8 mouse cellular contexts compared by ENCODE assay signal in the genomic region with DNA sequence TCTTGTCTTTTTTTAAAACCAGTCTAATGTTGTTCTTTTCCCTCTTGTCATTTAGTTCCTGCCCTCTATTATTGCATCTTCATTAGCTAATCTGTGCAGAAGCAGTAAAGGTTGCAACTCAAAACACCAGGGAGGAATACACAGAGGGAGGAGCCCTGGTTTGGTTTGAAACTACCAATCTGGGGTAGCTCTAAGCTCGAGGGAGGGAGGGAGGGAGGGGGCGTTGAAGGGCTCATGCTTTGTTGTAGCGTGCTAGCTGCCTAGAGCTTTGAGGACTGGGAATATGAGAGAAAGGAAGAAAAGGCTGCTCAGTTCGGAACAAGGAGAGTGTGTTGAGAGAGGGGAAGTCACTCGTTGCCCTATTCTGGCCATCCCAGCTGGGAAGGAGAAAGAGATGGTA.
A peak's percentile ranks its signal among the peaks of the same experiment; 100 is the strongest.
DNase-seq lines count a peak whose midpoint lies in the region; ATAC-seq and TF ChIP-seq lines count a peak whose summit lies in the region.
"Had no signal": no experiment of that assay in that cellular context is flagged by ENCODE, and none has a peak within 500 bp of the region (broad histone marks: within the 10 kb centered on the region; RNA-seq: fewer than 3 reads in every experiment).

No protein-coding gene starts in this region.

- ATAC-seq in intestine, embryonic 16.5 days = 0 out of 2 replicates have a peak, but pooled peaks have one; percentile 2
- ATAC-seq in intestine, embryonic 15.5 days = no peak
- peak; percentile 25; the same call in 1 of the 2 replicates for ATAC-seq in embryonic facial prominence, embryonic 11.5 days (replicated peaks; ENCODE audit: insufficient number of reproducible peaks, low FRiP score, low TSS enrichment, low read depth)
- ATAC-seq in forebrain, postnatal 0 days = peak; percentile 55; the same call in 1 of the 2 replicates
- 0 out of 2 replicates have a peak, but pooled peaks have one; percentile 20 for ATAC-seq in midbrain, embryonic 14.5 days (ENCODE audit: low FRiP score, low TSS enrichment)

- H3K4me3 ChIP-seq in intestine, embryonic 16.5 days (ENCODE audit: low read length) = no peak overlapping the region
- no peak overlapping the region for H3K4me3 ChIP-seq in intestine, embryonic 15.5 days (replicated peaks)
- H3K4me3 ChIP-seq in embryonic facial prominence, embryonic 11.5 days (ENCODE audit: low read depth, low read length) = no peak overlapping the region
- H3K4me3 ChIP-seq in forebrain, postnatal 0 days (ENCODE audit: low read depth, low read length) = no peak overlapping the region
- no peak overlapping the region for H3K4me3 ChIP-seq in midbrain, embryonic 14.5 days (replicated peaks; ENCODE audit: low read depth, low read length)

- peaks cover 13% of the 10 kb centered on the region for H3K4me1 ChIP-seq in intestine, embryonic 16.5 days (ENCODE audit: control insufficient read depth, insufficient read depth, low read length)
- H3K4me1 ChIP-seq in intestine, embryonic 15.5 days (replicated peaks) = 0 out of 2 replicates have a peak, but pooled peaks cover 7% of the 10 kb centered on the region
- H3K4me1 ChIP-seq in embryonic facial prominence, embryonic 11.5 days (ENCODE audit: control insufficient read depth, insufficient read depth, low read length) = no peaks in the 10 kb centered on the region
- no peaks in the 10 kb centered on the region for H3K4me1 ChIP-seq in forebrain, postnatal 0 days (ENCODE audit: insufficient read depth)
- peaks cover 3% of the 10 kb centered on the region; the same call in 1 of the 2 replicates for H3K4me1 ChIP-seq in midbrain, embryonic 14.5 days (ENCODE audit: control insufficient read depth, insufficient read depth, low read length)

- 58% methylated on average over 5 of the region's 5 CpGs for WGBS in intestine, embryonic 16.5 days
- 52% methylated on average over 5 of the region's 5 CpGs for WGBS in intestine, embryonic 15.5 days
- 32% methylated on average over 5 of the region's 5 CpGs for WGBS in embryonic facial prominence, embryonic 11.5 days
- WGBS in forebrain, postnatal 0 days = 29% methylated on average over 5 of the region's 5 CpGs
- 27% methylated on average over 5 of the region's 5 CpGs for WGBS in midbrain, embryonic 14.5 days

- peak; percentile 31 for DNase-seq in embryonic facial prominence, embryonic 11.5 days (ENCODE audit: low spot score)
- no peak for DNase-seq in forebrain, postnatal 0 days
- DNase-seq in midbrain, embryonic 14.5 days = peak; percentile 13
- no peak for DNase-seq in thymus, postnatal 0 days (ENCODE audit: low spot score)
- DNase-seq in layer of hippocampus, adult 18-20 months (ENCODE audit: low spot score in 2 of 2) = no peak

- H3K36me3 ChIP-seq in intestine, embryonic 16.5 days (ENCODE audit: control insufficient read depth, insufficient read depth, low read length) = peaks cover 2% of the 10 kb centered on the region; the same call in 1 of the 2 replicates
- H3K36me3 ChIP-seq in intestine, embryonic 15.5 days = no peaks in the 10 kb centered on the region
- H3K36me3 ChIP-seq in embryonic facial prominence, embryonic 11.5 days (replicated peaks; ENCODE audit: control insufficient read depth, insufficient read depth, low read depth, low read length) = no peaks in the 10 kb centered on the region
- H3K36me3 ChIP-seq in forebrain, postnatal 0 days (ENCODE audit: insufficient read depth) = peaks cover 1% of the 10 kb centered on the region; the same call in 1 of the 2 replicates
- no peaks in the 10 kb centered on the region for H3K36me3 ChIP-seq in midbrain, embryonic 14.5 days (ENCODE audit: control insufficient read depth, insufficient read depth, low read length)

- TF ChIP-seq CTCF in forebrain, postnatal 0 days (IDR thresholded peaks at IDR 0.05; ENCODE audit: low read depth) = no peak

- H3K9me3 ChIP-seq in intestine, embryonic 16.5 days (ENCODE audit: control insufficient read depth, low read length) = no peaks in the 10 kb centered on the region
- no peaks in the 10 kb centered on the region for H3K9me3 ChIP-seq in intestine, embryonic 15.5 days
- no peaks in the 10 kb centered on the region for H3K9me3 ChIP-seq in embryonic facial prominence, embryonic 11.5 days (replicated peaks; ENCODE audit: control insufficient read depth, low read length)
- H3K9me3 ChIP-seq in forebrain, postnatal 0 days (ENCODE audit: low read length) = no peaks in the 10 kb centered on the region
- H3K9me3 ChIP-seq in midbrain, embryonic 14.5 days (ENCODE audit: control insufficient read depth, low read length) = no peaks in the 10 kb centered on the region
- H3K9me3 ChIP-seq: G1E had no signal

- H3K9ac ChIP-seq in intestine, embryonic 16.5 days (ENCODE audit: low read depth, low read length) = no peak overlapping the region
- no peak overlapping the region for H3K9ac ChIP-seq in intestine, embryonic 15.5 days
- no peak overlapping the region for H3K9ac ChIP-seq in embryonic facial prominence, embryonic 11.5 days (replicated peaks; ENCODE audit: low read length)
- no peak overlapping the region for H3K9ac ChIP-seq in forebrain, postnatal 0 days
- H3K9ac ChIP-seq in midbrain, embryonic 14.5 days (replicated peaks; ENCODE audit: low read length) = no peak overlapping the region

- H3K27ac ChIP-seq in intestine, embryonic 16.5 days (ENCODE audit: low read length) = peak overlapping the region; percentile 60
- H3K27ac ChIP-seq in intestine, embryonic 15.5 days = no peak overlapping the region
- H3K27ac ChIP-seq in embryonic facial prominence, embryonic 11.5 days (replicated peaks; ENCODE audit: low read depth, low read length) = peak overlapping the region; percentile 23; the same call in 1 of the 2 replicates
- H3K27ac ChIP-seq in forebrain, postnatal 0 days (ENCODE audit: low read depth, low read length) = no peak overlapping the region
- H3K27ac ChIP-seq in midbrain, embryonic 14.5 days (replicated peaks; ENCODE audit: low read depth, low read length) = no peak overlapping the region

- H3K27me3 ChIP-seq in intestine, embryonic 16.5 days (replicated peaks; ENCODE audit: control insufficient read depth, insufficient read depth, low read length) = no peaks in the 10 kb centered on the region
- H3K27me3 ChIP-seq in intestine, embryonic 15.5 days (replicated peaks) = no peaks in the 10 kb centered on the region
- H3K27me3 ChIP-seq in embryonic facial prominence, embryonic 11.5 days (ENCODE audit: control insufficient read depth, insufficient read depth, low read length) = no peaks in the 10 kb centered on the region
- no peaks in the 10 kb centered on the region for H3K27me3 ChIP-seq in forebrain, postnatal 0 days (ENCODE audit: insufficient read depth, low read length)
- no peaks in the 10 kb centered on the region for H3K27me3 ChIP-seq in midbrain, embryonic 14.5 days (ENCODE audit: control insufficient read depth, insufficient read depth, low read length)

- no peak overlapping the region for H3K4me2 ChIP-seq in intestine, embryonic 16.5 days (ENCODE audit: low read depth, low read length)
- H3K4me2 ChIP-seq in intestine, embryonic 15.5 days (replicated peaks) = no peak overlapping the region
- no peak overlapping the region for H3K4me2 ChIP-seq in embryonic facial prominence, embryonic 11.5 days (ENCODE audit: low read depth, low read length)
- H3K4me2 ChIP-seq in forebrain, postnatal 0 days (ENCODE audit: low read depth) = no peak overlapping the region
- no peak overlapping the region for H3K4me2 ChIP-seq in midbrain, embryonic 14.5 days (ENCODE audit: low read length)

Comparison
In these comparisons a context has a peak if more than half of its experiments do, and no peak if none do; other contexts are left out.
1. H3K27ac ChIP-seq: peak in intestine, embryonic 16.5 days (single experiment) and embryonic facial prominence, embryonic 11.5 days (single experiment); none in intestine, embryonic 15.5 days (single experiment), forebrain, postnatal 0 days (single experiment) and midbrain, embryonic 14.5 days (single experiment).
2. DNase-seq: peak in embryonic facial prominence, embryonic 11.5 days (single experiment) and midbrain, embryonic 14.5 days (single experiment); none in forebrain, postnatal 0 days (single experiment), thymus, postnatal 0 days (single experiment) and layer of hippocampus, adult 18-20 months (0 of 2).